Mouse (Mus musculus) forebrain, embryonic 16.5 days (tissue): ENCODE measurements at regions not wholly inside any gene's neighbourhood (a gene's known extent, or its start where the extent isn't known, plus 50 kb on each side); places are given as distances from the start of the nearest gene placed in this dataset.
A peak's percentile ranks its signal among the peaks of the same experiment; 100 is the strongest.

Source experiments
- ATAC-seq: fragments of 200-750 bp; cut with Nextera tagmentation; 2 replicates; pipeline ENCODE4 v1.8.0; 2017; ENCODE audit warnings: mild to moderate bottlenecking, moderate library complexity
- H3K27ac ChIP-seq: fragments of 300-500 bp; sonication (generic); 2 replicates; pipeline ENCODE4 v1.5.1; 2014; ENCODE audit warnings: low read length, control low read depth
- H3K27me3 ChIP-seq: fragments of 300-500 bp; sonication (generic); replicated peaks from 2 replicates; pipeline ENCODE4 v1.6.1; 2014; ENCODE audit warnings: low read length; ENCODE audit not compliant: control insufficient read depth, insufficient read depth
- H3K36me3 ChIP-seq: fragments of 300-500 bp; sonication (generic); 2 replicates; pipeline ENCODE4 v1.6.1; 2014; ENCODE audit not compliant: control insufficient read depth, insufficient read depth
- H3K4me1 ChIP-seq: fragments of 300-500 bp; sonication (generic); replicated peaks from 2 replicates; pipeline ENCODE4 v1.6.1; 2014; ENCODE audit warnings: low read length; ENCODE audit not compliant: control insufficient read depth, insufficient read depth
- H3K4me2 ChIP-seq: fragments of 300-500 bp; sonication (generic); 2 replicates; pipeline ENCODE4 v1.6.1; 2014; ENCODE audit warnings: mild to moderate bottlenecking, low read length, control low read depth
- H3K4me3 ChIP-seq: fragments of 300-500 bp; sonication (generic); replicated peaks from 2 replicates; pipeline ENCODE4 v1.5.1; 2014; ENCODE audit warnings: mild to moderate bottlenecking, low read length, control low read depth
- H3K9ac ChIP-seq: fragments of 300-500 bp; sonication (generic); replicated peaks from 2 replicates; pipeline ENCODE4 v1.6.1; 2014; ENCODE audit warnings: low read depth, low read length, control low read depth
- H3K9me3 ChIP-seq: fragments of 300-500 bp; sonication (generic); 2 replicates; pipeline ENCODE4 v1.6.1; 2016; ENCODE audit warnings: low read length; ENCODE audit not compliant: control insufficient read depth
- WGBS: fragments of 180-500 bp; shearing (Covaris S2); extraction: QIAGEN DNeasy Blood & Tissue Kit; methylation state at CpG from one replicate; pipeline ENCODE4 v1.1.7; 2014; 5-methylcytosine and 5-hydroxymethylcytosine counted together

DNA sequence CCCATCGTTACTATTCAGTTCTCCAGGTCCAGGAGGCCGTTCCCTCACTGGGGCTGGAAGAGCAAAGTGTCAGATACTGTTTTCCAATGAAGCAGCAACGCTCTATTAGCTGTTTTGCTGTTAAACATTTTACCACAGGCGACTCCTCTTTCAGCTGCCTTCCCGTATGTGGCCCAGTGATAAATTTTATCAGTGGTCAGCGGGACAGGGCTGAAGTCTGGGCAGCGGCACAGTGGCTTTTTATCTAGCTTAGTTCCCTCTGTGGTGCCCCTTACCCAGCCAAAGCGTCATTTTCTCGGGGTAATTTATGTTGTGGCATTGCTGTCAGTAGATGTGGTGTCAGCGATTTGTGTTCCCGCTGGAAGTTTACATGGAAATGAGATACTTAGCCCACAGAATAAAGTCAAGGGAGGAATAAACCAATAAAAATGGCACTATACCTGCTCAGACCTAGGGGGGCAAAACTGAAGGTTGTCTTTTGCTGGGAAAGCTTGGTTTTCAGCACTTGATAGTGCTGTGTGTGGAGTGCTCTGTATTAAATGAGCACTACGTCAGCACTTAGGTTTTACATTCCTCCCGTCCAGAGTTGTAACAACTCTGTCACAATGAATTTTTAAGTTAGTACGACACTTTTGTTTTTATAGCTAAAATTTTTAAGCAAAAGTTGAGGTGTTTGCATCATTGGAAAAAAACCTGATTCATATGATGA lies 159.1 kb upstream of the Mef2c start:
- Histone ChIP-seq H3K9ac (no peak overlapping the region), H3K4me2 (no peak overlapping the region), H3K4me1 (no peaks in the 10 kb centered on the region), H3K9me3 (0 out of 2 replicates have a peak, but pooled peaks cover 2% of the 10 kb centered on the region), H3K27ac (no peak overlapping the region), H3K4me3 (no peak overlapping the region), H3K36me3 (no peaks in the 10 kb centered on the region), H3K27me3 (no peaks in the 10 kb centered on the region)
- ATAC-seq = no peak
- 85% methylated on average over 14 of the region's 14 CpGs for WGBS

DNA sequence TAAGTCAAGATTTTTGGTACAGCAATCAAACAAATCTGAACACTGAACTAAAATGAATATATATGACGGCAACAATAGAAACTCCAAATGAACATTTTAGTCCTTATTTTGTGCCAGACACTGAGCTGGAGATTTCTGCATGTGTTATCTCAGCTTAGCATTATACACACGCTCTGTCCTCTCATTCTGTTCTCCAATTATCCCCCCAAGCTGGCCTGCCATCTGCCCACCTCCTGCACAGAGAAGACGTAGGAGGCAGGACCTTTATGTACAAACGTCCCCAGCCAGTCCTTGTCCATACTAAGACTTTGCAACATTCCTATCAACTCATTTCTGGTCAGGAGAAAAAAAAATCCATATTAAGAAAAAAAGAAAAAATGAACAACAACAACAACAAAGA lies 148.5 kb upstream of the Mef2c start:
- Histone ChIP-seq H3K27me3 (no peaks in the 10 kb centered on the region), H3K4me3 (no peak overlapping the region), H3K27ac (no peak overlapping the region), H3K4me2 (no peak overlapping the region), H3K4me1 (no peaks in the 10 kb centered on the region), H3K9ac (no peak overlapping the region), H3K9me3 (no peaks in the 10 kb centered on the region), H3K36me3 (no peaks in the 10 kb centered on the region)
- WGBS = 72% methylated on average over 4 of the region's 4 CpGs
- 0 out of 2 replicates have a peak, but pooled peaks have one; percentile 49 for ATAC-seq

DNA sequence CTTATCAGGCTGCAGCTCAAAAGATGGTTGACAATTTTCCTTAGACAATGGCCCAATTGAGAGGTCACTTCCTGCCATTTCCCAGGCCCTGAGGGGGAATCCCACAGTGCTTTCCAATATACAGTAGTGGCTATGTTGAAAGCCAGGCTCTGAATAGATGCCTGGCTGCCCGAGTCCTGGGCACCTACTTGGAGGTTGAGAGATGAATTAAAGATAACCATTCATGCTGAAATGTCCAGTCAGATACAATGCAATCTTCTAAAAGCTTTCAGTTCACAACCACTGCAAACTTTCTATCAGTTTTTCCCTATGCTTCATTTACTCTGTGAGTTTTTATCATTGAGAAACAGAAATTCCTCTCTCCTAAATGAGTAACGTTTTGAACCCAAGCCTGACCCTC lies 143.3 kb upstream of the Mef2c start:
- Histone ChIP-seq H3K36me3 (no peaks in the 10 kb centered on the region), H3K4me3 (no peak overlapping the region), H3K4me1 (no peaks in the 10 kb centered on the region), H3K9ac (no peak overlapping the region), H3K4me2 (no peak overlapping the region), H3K27me3 (no peaks in the 10 kb centered on the region), H3K27ac (no peak overlapping the region), H3K9me3 (no peaks in the 10 kb centered on the region)
- ATAC-seq = no peak
- WGBS = 55% methylated on average over 2 of the region's 2 CpGs

DNA sequence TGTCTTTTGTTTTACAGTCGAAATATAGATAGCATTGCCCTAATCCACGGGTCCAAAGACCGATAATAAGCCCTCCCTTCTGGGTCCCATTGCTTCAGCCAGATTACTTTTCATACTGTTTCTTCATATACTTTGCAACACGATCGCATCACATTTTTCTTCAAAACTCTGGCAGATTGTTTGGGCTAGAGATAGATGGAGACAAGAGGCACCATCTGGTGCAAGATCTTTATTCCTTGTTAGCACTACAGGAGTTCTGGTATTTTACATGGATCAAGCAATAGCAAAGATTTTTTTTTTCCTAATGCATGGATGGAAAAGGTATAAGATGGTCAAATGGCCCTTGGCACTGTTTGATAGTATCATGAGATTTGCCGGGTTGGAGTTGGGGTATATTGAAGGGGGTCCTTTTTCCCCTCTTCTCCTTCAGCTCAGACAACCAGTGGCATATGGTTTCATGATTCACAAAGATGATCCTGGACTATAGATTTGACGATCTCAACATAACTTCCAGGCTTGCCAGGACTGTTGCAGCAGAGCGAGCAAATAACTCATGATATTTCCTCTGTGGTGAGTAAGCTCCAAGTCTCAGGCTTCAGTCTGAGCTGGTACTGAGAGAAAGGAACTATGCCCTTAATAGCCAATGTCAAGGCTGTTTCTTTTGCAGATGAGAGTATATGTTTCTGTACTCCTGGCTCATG lies 127.6 kb upstream of the Mef2c start:
- H3K9me3 ChIP-seq = no peaks in the 10 kb centered on the region
- H3K27ac ChIP-seq = no peak overlapping the region
- H3K4me2 ChIP-seq = no peak overlapping the region
- no peak overlapping the region for H3K9ac ChIP-seq
- H3K4me3 ChIP-seq = no peak overlapping the region
- ATAC-seq = peak; percentile 20; the same call in 1 of the 2 replicates
- H3K27me3 ChIP-seq = no peaks in the 10 kb centered on the region
- H3K36me3 ChIP-seq = no peaks in the 10 kb centered on the region
- H3K4me1 ChIP-seq = no peaks in the 10 kb centered on the region
- 79% methylated on average over 8 of the region's 8 CpGs for WGBS

DNA sequence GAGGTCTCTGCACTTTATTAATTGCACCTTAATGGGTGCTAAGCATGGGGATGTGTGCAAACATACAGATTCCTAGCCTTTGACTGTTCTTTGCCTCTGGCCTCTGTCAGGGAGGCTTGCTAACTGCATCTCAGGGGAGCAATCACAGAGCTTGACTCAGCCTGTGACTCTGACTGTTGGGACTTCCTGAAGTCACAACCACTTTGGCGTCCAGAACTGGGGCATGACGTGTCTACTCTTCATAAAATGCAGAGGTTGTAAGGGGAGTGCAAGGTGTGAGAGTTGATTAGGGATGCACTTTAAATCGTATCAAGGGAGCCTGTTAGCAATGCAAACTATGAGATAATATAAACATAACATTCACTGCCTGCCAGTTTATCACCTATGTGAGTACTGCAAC lies 125.2 kb upstream of the Mef2c start:
- WGBS = 72% methylated on average over 3 of the region's 3 CpGs
- Histone ChIP-seq H3K4me3 (no peak overlapping the region), H3K27me3 (no peaks in the 10 kb centered on the region), H3K4me2 (no peak overlapping the region), H3K36me3 (no peaks in the 10 kb centered on the region), H3K27ac (no peak overlapping the region), H3K4me1 (no peaks in the 10 kb centered on the region), H3K9ac (no peak overlapping the region), H3K9me3 (no peaks in the 10 kb centered on the region)
- no peak for ATAC-seq

DNA sequence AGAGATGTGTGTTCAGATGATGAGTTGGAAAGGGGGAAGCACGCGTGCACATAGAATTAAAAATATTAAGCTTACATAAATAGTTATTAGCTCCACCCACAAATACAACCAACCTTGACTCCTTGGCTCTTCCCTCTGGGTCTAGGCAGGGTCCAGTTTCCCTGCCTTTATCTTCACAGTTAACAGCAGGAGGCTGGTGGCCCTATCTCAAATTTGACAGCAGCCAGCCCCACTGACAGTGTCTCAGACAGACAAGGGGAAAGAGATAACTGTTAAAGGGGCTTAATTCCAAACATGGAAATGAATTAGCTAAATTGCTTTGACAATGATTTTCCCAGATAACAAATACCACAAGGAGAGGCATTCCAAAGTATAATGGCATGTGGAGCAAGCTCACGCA lies 121.2 kb upstream of the Mef2c start:
- H3K9me3 ChIP-seq = no peaks in the 10 kb centered on the region
- no peaks in the 10 kb centered on the region for H3K27me3 ChIP-seq
- H3K4me2 ChIP-seq = no peak overlapping the region
- no peaks in the 10 kb centered on the region for H3K36me3 ChIP-seq
- 86% methylated on average over 3 of the region's 3 CpGs for WGBS
- H3K27ac ChIP-seq = no peak overlapping the region
- no peak overlapping the region for H3K9ac ChIP-seq
- no peak for ATAC-seq
- no peak overlapping the region for H3K4me3 ChIP-seq
- H3K4me1 ChIP-seq = no peaks in the 10 kb centered on the region

DNA sequence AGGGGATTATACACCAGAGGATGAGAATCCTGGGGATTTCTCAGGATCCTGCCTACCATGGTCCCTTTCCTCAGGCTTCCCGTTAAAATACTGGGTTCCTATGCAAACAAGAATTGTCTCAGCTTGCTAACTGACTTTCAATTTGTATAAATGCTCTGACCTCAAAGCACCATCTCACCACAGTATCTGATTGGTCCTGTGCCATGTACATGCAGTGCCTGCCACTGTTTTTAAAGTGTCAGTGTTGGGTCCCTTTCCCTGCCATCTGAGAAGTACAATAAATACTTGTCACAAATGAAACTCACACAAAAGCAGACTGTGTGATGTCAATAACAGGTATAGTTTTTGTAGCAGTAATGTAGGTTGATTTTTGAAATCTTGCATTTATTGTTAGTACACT lies 109.1 kb upstream of the Mef2c start:
- no peaks in the 10 kb centered on the region for H3K9me3 ChIP-seq
- WGBS = 32% methylated on average over 1 of the region's 1 CpGs
- no peaks in the 10 kb centered on the region for H3K27me3 ChIP-seq
- H3K4me3 ChIP-seq = no peak overlapping the region
- H3K9ac ChIP-seq = no peak overlapping the region
- H3K4me2 ChIP-seq = no peak overlapping the region
- no peaks in the 10 kb centered on the region for H3K36me3 ChIP-seq
- no peak overlapping the region for H3K27ac ChIP-seq
- H3K4me1 ChIP-seq = no peaks in the 10 kb centered on the region
- no peak for ATAC-seq

DNA sequence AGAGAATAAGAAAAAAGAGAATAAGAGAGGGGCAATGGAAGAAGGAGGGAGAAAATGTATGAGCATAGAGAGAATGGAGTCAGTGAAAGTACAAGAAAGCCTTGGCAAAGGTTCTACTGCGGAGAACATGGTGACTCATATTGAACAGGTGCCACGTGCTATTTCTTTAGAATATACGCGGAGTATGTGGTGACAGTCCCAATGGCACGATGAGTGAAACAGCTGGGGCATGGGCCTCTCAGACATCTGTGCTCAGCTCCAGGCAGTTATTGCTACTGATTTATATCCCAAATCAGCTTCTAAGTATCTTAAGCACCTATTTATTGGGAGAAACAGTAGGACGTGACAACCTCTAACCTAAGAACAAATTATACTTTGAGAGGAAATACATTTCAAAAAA lies 104.5 kb upstream of the Mef2c start:
- no peak for ATAC-seq
- Histone ChIP-seq H3K36me3 (no peaks in the 10 kb centered on the region), H3K27ac (no peak overlapping the region), H3K27me3 (no peaks in the 10 kb centered on the region), H3K9me3 (no peaks in the 10 kb centered on the region), H3K4me3 (no peak overlapping the region), H3K4me1 (no peaks in the 10 kb centered on the region), H3K9ac (no peak overlapping the region), H3K4me2 (no peak overlapping the region)
- WGBS = 87% methylated on average over 6 of the region's 6 CpGs

DNA sequence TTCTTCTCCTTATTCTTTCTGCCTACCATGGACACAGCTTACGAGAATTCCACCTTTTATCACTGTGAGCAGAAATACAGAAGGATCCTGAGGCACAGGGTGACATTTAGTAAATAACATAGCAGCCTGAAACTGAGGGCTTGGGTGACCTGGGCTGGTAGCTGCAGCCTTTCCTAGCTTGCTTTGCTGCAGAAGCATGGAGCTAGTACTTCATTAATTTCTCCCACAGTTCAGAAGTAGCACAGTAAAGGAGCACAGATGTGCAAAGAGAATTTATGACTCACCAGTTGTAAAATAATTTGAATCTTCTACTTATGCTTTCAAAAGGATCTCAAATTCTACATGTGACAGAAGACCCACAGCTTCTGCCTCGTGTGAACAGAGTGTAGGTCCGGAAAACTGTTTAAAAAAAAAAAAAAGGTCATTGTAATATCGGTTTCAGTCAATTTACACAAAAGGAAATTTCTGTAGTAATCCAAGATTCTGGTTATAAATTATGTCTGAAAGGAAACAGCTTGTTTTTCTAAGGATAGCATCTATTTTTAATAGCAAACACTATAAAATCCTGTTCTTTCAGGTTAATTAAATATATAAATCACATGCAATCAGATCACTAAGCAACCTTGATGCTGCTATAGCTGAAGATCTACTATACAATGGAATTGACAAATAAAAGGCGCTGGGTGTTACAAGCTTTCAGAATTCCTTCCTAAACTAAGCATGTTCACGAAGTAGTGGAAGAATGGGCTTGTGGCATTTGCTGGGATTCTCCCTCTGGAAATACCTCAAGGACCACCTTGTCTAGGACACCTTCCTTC lies 64.0 kb upstream of the Mef2c start:
- no peak for ATAC-seq
- 79% methylated on average over 6 of the region's 6 CpGs for WGBS
- H3K4me1 ChIP-seq = no peaks in the 10 kb centered on the region
- H3K9me3 ChIP-seq = no peaks in the 10 kb centered on the region
- H3K36me3 ChIP-seq = no peaks in the 10 kb centered on the region
- no peak overlapping the region for H3K4me3 ChIP-seq
- H3K27ac ChIP-seq = no peak overlapping the region
- H3K4me2 ChIP-seq = no peak overlapping the region
- no peaks in the 10 kb centered on the region for H3K27me3 ChIP-seq
- H3K9ac ChIP-seq = no peak overlapping the region
